Mouse (Mus musculus) testis, adult 2 months (tissue): ENCODE data around the gene Ndufb4.

Experiments
- CTCF ChIP-seq: fragments of 200-500 bp; IDR thresholded peaks from 2 replicates; pipeline ENCODE4 v1.5.1; 2012; ENCODE audit warnings: low read depth, mild to moderate bottlenecking, inconsistent platforms, low read length, moderate library complexity; ENCODE audit not compliant: control insufficient read depth, insufficient read depth, insufficient replicate concordance
- POLR2A ChIP-seq: fragments of 200-500 bp; IDR thresholded peaks from 2 replicates; pipeline ENCODE4 v1.6.1; 2012; ENCODE audit warnings: low read depth, mild to moderate bottlenecking, inconsistent platforms, low read length, moderate library complexity; ENCODE audit not compliant: control insufficient read depth

GRCm38 (mm10) chr16:37616104-37616503, 38.1 kb downstream of the Ndufb4 start:
- TF ChIP-seq CTCF (no peak), POLR2A (no peak)
